Mouse (Mus musculus): Measurements from ENCODE around the gene Irak2. TPM values are rescaled to one million over a fixed set of nuclear protein-coding genes. Genes with fewer than 3 reads are reported as not detected.

Gene Irak2
- polyA plus RNA-seq, 1 experiment from 2014 or later = 5.7 TPM

GRCm38 (mm10) chr6:113678246-113679012 lies 40.2 kb downstream of the Irak2 start:
- no peak overlapping the region for H3K4me3 ChIP-seq (ENCODE audit: low read depth, low read length)
- no peaks in the 10 kb centered on the region for H3K27me3 ChIP-seq (replicated peaks; ENCODE audit: control insufficient read depth, insufficient read depth, low read length)
- no peak overlapping the region for H3K9ac ChIP-seq (ENCODE audit: low read length)
- ATAC-seq (replicated peaks; ENCODE audit: low FRiP score, low TSS enrichment, low read depth) (no peak), DNase-seq (ENCODE audit: low spot score) (no peak)
- 77% methylated on average over 14 of the region's 14 CpGs for WGBS
- H3K9me3 ChIP-seq (ENCODE audit: control insufficient read depth, low read length) = no peaks in the 10 kb centered on the region
- no peaks in the 10 kb centered on the region for H3K36me3 ChIP-seq (ENCODE audit: control insufficient read depth, insufficient read depth, low read length)
- no peak overlapping the region for H3K4me2 ChIP-seq (ENCODE audit: low read length)
- H3K27ac ChIP-seq (ENCODE audit: low read depth) = no peak overlapping the region
- H3K4me1 ChIP-seq (replicated peaks; ENCODE audit: control insufficient read depth, insufficient read depth, low read length) = no peaks in the 10 kb centered on the region

- 80% methylated on average over 9 of the region's 9 CpGs for WGBS
- Histone ChIP-seq H3K27me3 (replicated peaks; ENCODE audit: control insufficient read depth, insufficient read depth, low read length) (no peaks in the 10 kb centered on the region), H3K4me3 (ENCODE audit: low read depth, low read length) (no peak overlapping the region), H3K4me1 (replicated peaks; ENCODE audit: control insufficient read depth, insufficient read depth, low read length) (no peaks in the 10 kb centered on the region), H3K27ac (ENCODE audit: low read depth) (no peak overlapping the region), H3K36me3 (ENCODE audit: control insufficient read depth, insufficient read depth, low read length) (no peaks in the 10 kb centered on the region), H3K4me2 (ENCODE audit: low read length) (no peak overlapping the region), H3K9ac (ENCODE audit: low read length) (no peak overlapping the region), H3K9me3 (ENCODE audit: control insufficient read depth, low read length) (no peaks in the 10 kb centered on the region)
- no peak for DNase-seq (ENCODE audit: low spot score)
- no peak for ATAC-seq (replicated peaks; ENCODE audit: low FRiP score, low TSS enrichment, low read depth)
Measured at GRCm38 (mm10) chr6:113679993-113680566, 41.8 kb downstream of the Irak2 start.

- DNase-seq (ENCODE audit: low spot score) (peak; percentile 92), ATAC-seq (replicated peaks; ENCODE audit: low FRiP score, low TSS enrichment, low read depth) (0 out of 2 replicates have a peak, but pooled peaks have one; percentile 43)
- WGBS = 23% methylated on average over 4 of the region's 4 CpGs
- Histone ChIP-seq H3K27me3 (replicated peaks; ENCODE audit: control insufficient read depth, insufficient read depth, low read length) (no peaks in the 10 kb centered on the region), H3K4me3 (ENCODE audit: low read depth, low read length) (no peak overlapping the region), H3K9ac (ENCODE audit: low read length) (no peak overlapping the region), H3K9me3 (ENCODE audit: control insufficient read depth, low read length) (no peaks in the 10 kb centered on the region), H3K27ac (ENCODE audit: low read depth) (no peak overlapping the region), H3K36me3 (ENCODE audit: control insufficient read depth, insufficient read depth, low read length) (no peaks in the 10 kb centered on the region), H3K4me1 (replicated peaks; ENCODE audit: control insufficient read depth, insufficient read depth, low read length) (no peaks in the 10 kb centered on the region), H3K4me2 (ENCODE audit: low read length) (no peak overlapping the region)
Measured at GRCm38 (mm10) chr6:113681271-113681670, 43.0 kb downstream of the Irak2 start.

GRCm38 (mm10) chr6:113683081-113683825 lies 45.0 kb downstream of the Irak2 start:
- no peak overlapping the region for H3K4me2 ChIP-seq (ENCODE audit: low read length)
- no peaks in the 10 kb centered on the region for H3K9me3 ChIP-seq (ENCODE audit: control insufficient read depth, low read length)
- WGBS = 83% methylated on average over 10 of the region's 10 CpGs
- H3K27me3 ChIP-seq (replicated peaks; ENCODE audit: control insufficient read depth, insufficient read depth, low read length) = no peaks in the 10 kb centered on the region
- H3K9ac ChIP-seq (ENCODE audit: low read length) = no peak overlapping the region
- H3K27ac ChIP-seq (ENCODE audit: low read depth) = no peak overlapping the region
- no peaks in the 10 kb centered on the region for H3K36me3 ChIP-seq (ENCODE audit: control insufficient read depth, insufficient read depth, low read length)
- DNase-seq (ENCODE audit: low spot score) (no peak), ATAC-seq (replicated peaks; ENCODE audit: low FRiP score, low TSS enrichment, low read depth) (no peak)
- H3K4me1 ChIP-seq (replicated peaks; ENCODE audit: control insufficient read depth, insufficient read depth, low read length) = no peaks in the 10 kb centered on the region
- no peak overlapping the region for H3K4me3 ChIP-seq (ENCODE audit: low read depth, low read length)

- ATAC-seq (replicated peaks; ENCODE audit: low FRiP score, low TSS enrichment, low read depth) (no peak), DNase-seq (ENCODE audit: low spot score) (no peak)
- WGBS = 48% methylated on average over 8 of the region's 8 CpGs
- Histone ChIP-seq H3K9ac (ENCODE audit: low read length) (no peak overlapping the region), H3K4me2 (ENCODE audit: low read length) (peak overlapping the region; percentile 11), H3K9me3 (ENCODE audit: control insufficient read depth, low read length) (no peaks in the 10 kb centered on the region), H3K4me1 (replicated peaks; ENCODE audit: control insufficient read depth, insufficient read depth, low read length) (peaks cover 19% of the 10 kb centered on the region), H3K27ac (ENCODE audit: low read depth) (peak overlapping the region; percentile 62), H3K4me3 (ENCODE audit: low read depth, low read length) (peak overlapping the region; percentile 2; the same call in 1 of the 2 replicates), H3K36me3 (ENCODE audit: control insufficient read depth, insufficient read depth, low read length) (no peaks in the 10 kb centered on the region), H3K27me3 (replicated peaks; ENCODE audit: control insufficient read depth, insufficient read depth, low read length) (no peaks in the 10 kb centered on the region)
Measured at GRCm38 (mm10) chr6:113686551-113687125, 48.4 kb downstream of the Irak2 start.

- Histone ChIP-seq H3K9ac (ENCODE audit: low read length) (0 out of 2 replicates have a peak overlapping the region, but pooled peaks have one; percentile 1), H3K4me2 (ENCODE audit: low read length) (peak overlapping the region; percentile 43)
- ATAC-seq (replicated peaks; ENCODE audit: low FRiP score, low TSS enrichment, low read depth) = peak; percentile 53
Measured at GRCm38 (mm10) chr6:113690008-113690399, 51.7 kb downstream of the Irak2 start.

GRCm38 (mm10) chr6:113690400-113691083 lies 52.3 kb downstream of the Irak2 start:
- peaks cover 19% of the 10 kb centered on the region for H3K4me1 ChIP-seq (replicated peaks; ENCODE audit: control insufficient read depth, insufficient read depth, low read length)
- H3K9ac ChIP-seq (ENCODE audit: low read length) = peak overlapping the region; percentile 43
- peak; percentile 77 for ATAC-seq (replicated peaks; ENCODE audit: low FRiP score, low TSS enrichment, low read depth)
- H3K36me3 ChIP-seq (ENCODE audit: control insufficient read depth, insufficient read depth, low read length) = 0 out of 2 replicates have a peak, but pooled peaks cover 6% of the 10 kb centered on the region
- no peaks in the 10 kb centered on the region for H3K27me3 ChIP-seq (replicated peaks; ENCODE audit: control insufficient read depth, insufficient read depth, low read length)
- 1% methylated on average over 14 of the region's 14 CpGs for WGBS
- no peaks in the 10 kb centered on the region for H3K9me3 ChIP-seq (ENCODE audit: control insufficient read depth, low read length)
- H3K4me2 ChIP-seq (ENCODE audit: low read length) = peak overlapping the region; percentile 43
- H3K27ac ChIP-seq (ENCODE audit: low read depth) = peak overlapping the region; percentile 92
- H3K4me3 ChIP-seq (ENCODE audit: low read depth, low read length) = peak overlapping the region; percentile 21
- DNase-seq (ENCODE audit: low spot score) = peak; percentile 89

More at GRCm38 (mm10) chr6:113690008-113690399, 51.7 kb downstream of the Irak2 start:
- no peak overlapping the region for H3K4me3 ChIP-seq (ENCODE audit: low read depth, low read length)
- no peaks in the 10 kb centered on the region for H3K9me3 ChIP-seq (ENCODE audit: control insufficient read depth, low read length)
- 8% methylated on average over 7 of the region's 7 CpGs for WGBS
- H3K27me3 ChIP-seq (replicated peaks; ENCODE audit: control insufficient read depth, insufficient read depth, low read length) = no peaks in the 10 kb centered on the region
- DNase-seq (ENCODE audit: low spot score) = peak; percentile 73
- H3K27ac ChIP-seq (ENCODE audit: low read depth) = peak overlapping the region; percentile 92
- peaks cover 19% of the 10 kb centered on the region for H3K4me1 ChIP-seq (replicated peaks; ENCODE audit: control insufficient read depth, insufficient read depth, low read length)
- 0 out of 2 replicates have a peak, but pooled peaks cover 6% of the 10 kb centered on the region for H3K36me3 ChIP-seq (ENCODE audit: control insufficient read depth, insufficient read depth, low read length)

GRCm38 (mm10) chr6:113691084-113691462 lies 52.8 kb downstream of the Irak2 start:
- no peak; the same call in 1 of the 2 replicates for ATAC-seq (replicated peaks; ENCODE audit: low FRiP score, low TSS enrichment, low read depth)
- peak overlapping the region; percentile 92 for H3K27ac ChIP-seq (ENCODE audit: low read depth)
- H3K9me3 ChIP-seq (ENCODE audit: control insufficient read depth, low read length) = no peaks in the 10 kb centered on the region
- H3K9ac ChIP-seq (ENCODE audit: low read length) = peak overlapping the region; percentile 43
- peak overlapping the region; percentile 43 for H3K4me2 ChIP-seq (ENCODE audit: low read length)
- WGBS = 59% methylated on average over 4 of the region's 4 CpGs
- H3K36me3 ChIP-seq (ENCODE audit: control insufficient read depth, insufficient read depth, low read length) = 0 out of 2 replicates have a peak, but pooled peaks cover 6% of the 10 kb centered on the region
- H3K27me3 ChIP-seq (replicated peaks; ENCODE audit: control insufficient read depth, insufficient read depth, low read length) = no peaks in the 10 kb centered on the region
- peaks cover 19% of the 10 kb centered on the region for H3K4me1 ChIP-seq (replicated peaks; ENCODE audit: control insufficient read depth, insufficient read depth, low read length)
- H3K4me3 ChIP-seq (ENCODE audit: low read depth, low read length) = peak overlapping the region; percentile 21
- DNase-seq (ENCODE audit: low spot score) = no peak

Data from intestine, embryonic 14.5 days (tissue).